Mouse (Mus musculus) liver, adult 2 months (tissue): ENCODE measurements around the gene Fam241b. TPM values are rescaled to one million over a fixed set of nuclear protein-coding genes. Genes with fewer than 3 reads are reported as not detected.

ENCODE experiments used
- DNase-seq: peaks from one replicate; pipeline ENCODE4 v3.0.0-alpha.2; 2011; ENCODE audit warnings: low read depth, low spot score; ENCODE audit errors: extremely low read depth
- H3K27ac ChIP-seq: fragments of 200-500 bp; replicated peaks from 2 replicates; pipeline ENCODE4 v1.5.1; 2012; ENCODE audit warnings: low read depth, mild to moderate bottlenecking, control low read depth, inconsistent platforms, low read length; ENCODE audit not compliant: insufficient read depth
- H3K27me3 ChIP-seq: fragments of 200-500 bp; 2 replicates; pipeline ENCODE4 v1.6.1; 2012; ENCODE audit warnings: mild to moderate bottlenecking, moderate library complexity, low read length, inconsistent platforms; ENCODE audit not compliant: control insufficient read depth, insufficient read depth
- H3K36me3 ChIP-seq: fragments of 200-500 bp; 2 replicates; pipeline ENCODE4 v1.6.1; 2012; ENCODE audit warnings: low read length, inconsistent platforms; ENCODE audit not compliant: control insufficient read depth, insufficient read depth
- H3K4me1 ChIP-seq: fragments of 200-500 bp; 2 replicates; pipeline ENCODE4 v1.6.1; 2011; ENCODE audit warnings: low read length; ENCODE audit not compliant: control insufficient read depth, insufficient read depth
- H3K4me3 ChIP-seq: fragments of 200-500 bp; 2 replicates; pipeline ENCODE4 v1.5.1; 2011; ENCODE audit warnings: low read depth, mild to moderate bottlenecking, control low read depth, low read length, moderate library complexity; ENCODE audit not compliant: insufficient read depth
- H3K79me2 ChIP-seq: fragments of 200-500 bp; 2 replicates; pipeline ENCODE4 v1.6.1; 2012; ENCODE audit warnings: inconsistent platforms, mild to moderate bottlenecking, low read length, moderate library complexity; ENCODE audit not compliant: control insufficient read depth, insufficient read depth
- H3K9ac ChIP-seq: fragments of 200-500 bp; 2 replicates; pipeline ENCODE4 v1.6.1; 2012; ENCODE audit warnings: low read depth, mild to moderate bottlenecking, control low read depth, inconsistent platforms, low read length
- CTCF ChIP-seq: fragments of 200-500 bp; IDR thresholded peaks from 2 replicates; pipeline ENCODE4 v1.5.1; 2011; ENCODE audit warnings: low read depth, low read length, control low read depth
- POLR2A ChIP-seq: fragments of 200-500 bp; IDR thresholded peaks from 2 replicates; pipeline ENCODE4 v1.6.1; 2011; ENCODE audit warnings: low read length, control low read depth; ENCODE audit not compliant: insufficient read depth; ENCODE audit errors: extremely low read depth
- WGBS: fragments of 180-500 bp; shearing (Covaris S2); methylation state at CpG from one replicate; pipeline ENCODE4 v1.1.7; 2018; 5-methylcytosine and 5-hydroxymethylcytosine counted together
- polyA plus RNA-seq: library from polyadenylated mRNA; depleted of rRNA; stranded (reverse); fragments of >200 nt; gene quantifications from 2 replicates; pipeline ENCODE4 v1.2.3, GENCODE M21; 2012
- total RNA-seq: library from RNA; depleted of rRNA; stranded (reverse); fragments of >200 nt; gene quantifications from 2 replicates; pipeline ENCODE4 v1.2.3, GENCODE M21; 2014

Gene Fam241b
- total and polyA plus RNA-seq, 2 experiments: 3.6 to 3.9 TPM

DNA sequence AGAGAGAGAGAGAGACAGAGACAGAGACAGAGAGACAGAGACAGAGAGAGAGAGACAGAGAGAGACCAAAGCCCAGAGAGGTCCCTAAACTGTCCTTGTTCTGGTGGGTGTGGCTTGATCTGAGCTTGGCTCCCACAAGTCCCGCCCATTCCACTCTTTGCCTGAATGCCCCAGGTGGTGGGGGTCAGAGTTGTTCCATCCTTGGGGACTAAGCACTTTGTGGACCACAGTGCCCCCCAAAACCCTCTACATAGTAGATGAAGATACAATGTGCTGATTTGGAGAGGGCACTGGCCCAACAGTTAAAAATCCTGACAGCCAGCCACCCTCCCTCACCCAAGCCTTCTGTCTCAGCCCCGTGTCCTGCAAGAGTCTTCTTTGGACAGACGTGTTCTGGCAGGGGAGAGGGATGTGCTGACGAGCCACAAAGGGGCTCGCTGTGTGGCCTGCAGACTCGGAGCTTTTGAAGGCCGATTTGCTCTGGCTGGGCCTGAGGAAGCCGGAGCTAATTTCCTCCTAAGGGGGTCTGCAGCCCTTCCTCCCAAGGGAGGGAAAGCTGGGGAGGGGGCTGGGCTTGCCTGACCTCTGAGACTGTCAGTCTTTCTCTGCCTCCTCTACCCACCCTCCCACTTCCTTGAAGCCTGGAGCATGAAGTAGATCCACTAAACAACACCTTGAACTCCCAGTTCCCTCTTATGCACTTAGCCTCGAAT is 29.3 kb upstream of the Fam241b start:
- 24% methylated on average over 9 of the region's 9 CpGs for WGBS
- no peak for TF ChIP-seq POLR2A
- no peak for TF ChIP-seq CTCF
- Histone ChIP-seq H3K9ac (no peak overlapping the region), H3K36me3 (no peaks in the 10 kb centered on the region), H3K79me2 (no peaks in the 10 kb centered on the region), H3K27me3 (no peaks in the 10 kb centered on the region; the same call in 1 of the 2 replicates), H3K4me3 (no peak overlapping the region), H3K27ac (no peak overlapping the region), H3K4me1 (no peaks in the 10 kb centered on the region)
- DNase-seq: no peak

DNA sequence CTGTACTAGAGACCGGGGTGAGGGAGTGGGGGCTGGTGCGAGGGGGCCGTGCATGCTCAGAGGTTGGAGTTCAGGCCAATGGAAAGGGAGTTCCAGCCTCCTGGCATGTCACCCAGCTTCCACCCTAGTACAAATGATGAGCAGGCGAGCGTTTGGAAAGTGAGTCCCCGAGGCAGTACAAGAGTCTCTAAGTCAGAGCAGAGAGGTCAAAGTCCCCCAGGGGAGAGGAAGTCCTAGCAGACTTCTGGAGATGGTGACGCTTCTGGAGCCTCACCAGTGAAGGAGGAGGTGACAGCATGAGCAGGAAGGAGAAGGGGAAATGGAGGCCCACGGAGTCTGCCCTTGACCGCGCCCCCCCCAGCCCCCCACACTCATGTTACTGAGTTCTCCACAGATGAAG is 18.7 kb upstream of the Fam241b start:
- Histone ChIP-seq H3K36me3 (no peaks in the 10 kb centered on the region), H3K4me3 (no peak overlapping the region), H3K27ac (no peak overlapping the region), H3K79me2 (no peaks in the 10 kb centered on the region), H3K4me1 (no peaks in the 10 kb centered on the region), H3K27me3 (no peaks in the 10 kb centered on the region), H3K9ac (no peak overlapping the region)
- no peak for TF ChIP-seq POLR2A
- no peak for TF ChIP-seq CTCF
- no peak for DNase-seq
- 48% methylated on average over 10 of the region's 10 CpGs for WGBS

GRCm38 (mm10) chr10:62149929-62150328 is 6.2 kb upstream of the Fam241b start:
- DNase-seq: no peak
- Histone ChIP-seq H3K27ac (no peak overlapping the region), H3K36me3 (no peaks in the 10 kb centered on the region), H3K4me1 (no peaks in the 10 kb centered on the region), H3K9ac (no peak overlapping the region), H3K4me3 (no peak overlapping the region), H3K79me2 (no peaks in the 10 kb centered on the region), H3K27me3 (no peaks in the 10 kb centered on the region; the same call in 1 of the 2 replicates)
- WGBS: 68% methylated on average over 7 of the region's 7 CpGs
- TF ChIP-seq CTCF: no peak
- TF ChIP-seq POLR2A: no peak

DNA sequence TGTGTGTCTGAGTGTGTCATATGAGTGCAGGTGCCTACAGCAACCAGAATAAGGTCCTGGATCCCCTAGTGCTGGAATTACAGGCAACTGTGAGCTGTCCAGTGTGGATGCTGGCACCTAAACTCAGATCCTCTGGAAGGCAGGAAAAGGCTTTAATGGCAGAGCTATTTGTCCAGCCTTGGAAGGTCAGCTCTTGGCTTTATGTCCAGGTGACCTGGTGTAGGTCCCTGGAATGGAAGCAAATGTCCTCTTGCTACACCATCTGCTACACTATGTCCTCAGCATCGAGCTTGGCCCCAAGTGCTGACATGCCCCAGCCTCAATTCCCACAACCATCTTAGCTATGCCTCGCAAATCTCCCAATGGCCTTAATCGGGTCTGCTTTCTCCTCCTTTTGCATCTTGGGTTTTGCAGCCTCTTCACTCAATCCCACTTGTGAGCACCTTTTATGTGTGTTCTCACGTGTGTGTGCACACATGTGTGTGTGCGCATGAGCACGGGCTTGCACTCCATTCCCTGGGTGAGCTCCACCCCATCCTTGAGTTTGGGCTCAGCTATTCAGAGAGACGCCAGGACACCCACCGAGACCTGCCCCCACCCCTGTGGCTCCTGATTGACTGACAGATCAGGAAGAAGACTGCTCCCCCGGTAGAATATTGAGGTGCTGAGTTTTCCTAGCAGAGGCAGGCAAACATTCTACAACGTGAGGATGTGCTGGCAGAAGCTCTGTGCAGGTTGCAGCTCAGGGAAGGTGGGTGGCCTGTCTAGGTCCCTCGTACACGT is 3.9 kb upstream of the Fam241b start:
- Histone ChIP-seq H3K36me3 (no peaks in the 10 kb centered on the region), H3K27me3 (no peaks in the 10 kb centered on the region; the same call in 1 of the 2 replicates), H3K4me1 (no peaks in the 10 kb centered on the region), H3K4me3 (no peak overlapping the region), H3K79me2 (no peaks in the 10 kb centered on the region), H3K9ac (no peak overlapping the region), H3K27ac (no peak overlapping the region)
- TF ChIP-seq POLR2A (no peak), CTCF (no peak)
- WGBS: 51% methylated on average over 12 of the region's 12 CpGs
- no peak for DNase-seq

- no peaks in the 10 kb centered on the region for H3K36me3 ChIP-seq
- no peak for DNase-seq
- no peak overlapping the region for H3K9ac ChIP-seq
- TF ChIP-seq CTCF (no peak), POLR2A (no peak)
- H3K27me3 ChIP-seq: no peaks in the 10 kb centered on the region; the same call in 1 of the 2 replicates
- no peaks in the 10 kb centered on the region for H3K79me2 ChIP-seq
- H3K27ac ChIP-seq: no peak overlapping the region
- WGBS: 69% methylated on average over 5 of the region's 5 CpGs
- H3K4me1 ChIP-seq: no peaks in the 10 kb centered on the region
- H3K4me3 ChIP-seq: no peak overlapping the region
Observed at GRCm38 (mm10) chr10:62145957-62146356, 2.2 kb upstream of the Fam241b start.
